Mouse (Mus musculus) right cerebral cortex, adult 18-20 months (tissue): Measurements from ENCODE around the gene Arsg.
"Not testable (repeated sequence)": the region's sequence is repeated elsewhere in the genome, so short reads cannot be mapped to it uniquely, and the experiment has no call there.

Experiments
- DNase-seq: peaks from one replicate; pipeline ENCODE4 v3.0.0; 2022; ENCODE audit warnings: mixed read lengths

Gene Arsg

GRCm38 (mm10) chr11:109470921-109471861 lies 2.0 kb upstream of the Arsg start:
- no peak for DNase-seq

- peak; percentile 21 for DNase-seq
Measured at GRCm38 (mm10) chr11:109472171-109472691, 943 bp upstream of the Arsg start.

GRCm38 (mm10) chr11:109472821-109473170 lies 378 bp upstream of the Arsg start:
- DNase-seq, result no peak

- DNase-seq, result no peak
Measured at GRCm38 (mm10) chr11:109474086-109474742, 1.0 kb downstream of the Arsg start.

- DNase-seq, result no peak
Measured at GRCm38 (mm10) chr11:109474836-109475235, 1.7 kb downstream of the Arsg start.

- DNase-seq, result no peak
Measured at GRCm38 (mm10) chr11:109475717-109476116, 2.5 kb downstream of the Arsg start.

GRCm38 (mm10) chr11:109476241-109476640 lies 3.1 kb downstream of the Arsg start:
- DNase-seq, result no peak

GRCm38 (mm10) chr11:109476653-109477052 lies 3.5 kb downstream of the Arsg start:
- no peak for DNase-seq

- DNase-seq, result no peak
Measured at GRCm38 (mm10) chr11:109477606-109478380, 4.6 kb downstream of the Arsg start.

GRCm38 (mm10) chr11:109479575-109480285 lies 6.6 kb downstream of the Arsg start:
- no peak for DNase-seq

- DNase-seq, result no peak
Measured at GRCm38 (mm10) chr11:109480440-109480839, 7.3 kb downstream of the Arsg start.

GRCm38 (mm10) chr11:109485398-109486045 lies 12.3 kb downstream of the Arsg start:
- DNase-seq, result peak; percentile 68

GRCm38 (mm10) chr11:109487111-109487510 lies 13.9 kb downstream of the Arsg start:
- DNase-seq, result no peak

GRCm38 (mm10) chr11:109487991-109488684 lies 15.0 kb downstream of the Arsg start:
- DNase-seq, result no peak

- no peak for DNase-seq
Measured at GRCm38 (mm10) chr11:109489763-109490162, 16.6 kb downstream of the Arsg start.

- no peak for DNase-seq
Measured at GRCm38 (mm10) chr11:109491844-109492243, 18.7 kb downstream of the Arsg start.

GRCm38 (mm10) chr11:109492847-109493464 lies 19.8 kb downstream of the Arsg start:
- not testable (repeated sequence) for DNase-seq

GRCm38 (mm10) chr11:109494890-109495770 lies 22.0 kb downstream of the Arsg start:
- DNase-seq, result no peak

- no peak for DNase-seq
Measured at GRCm38 (mm10) chr11:109495771-109496474, 22.7 kb downstream of the Arsg start.
